Mouse (Mus musculus) small intestine, adult 2 months (tissue): ENCODE measurements at regions not wholly inside any gene's neighbourhood (a gene's known extent, or its start where the extent isn't known, plus 50 kb on each side); places are given as distances from the start of the nearest gene placed in this dataset.

Experiments used
- H3K27ac ChIP-seq: fragments of 200-500 bp; 2 replicates; pipeline ENCODE4 v1.5.1; 2012; ENCODE audit warnings: low read depth, low read length, control low read depth, inconsistent platforms; ENCODE audit not compliant: insufficient read depth
- H3K27me3 ChIP-seq: fragments of 200-500 bp; 2 replicates; pipeline ENCODE4 v1.6.1; 2012; ENCODE audit warnings: mild to moderate bottlenecking, moderate library complexity, low read length, inconsistent platforms; ENCODE audit not compliant: control insufficient read depth, insufficient read depth
- H3K36me3 ChIP-seq: fragments of 200-500 bp; 2 replicates; pipeline ENCODE4 v1.6.1; 2012; ENCODE audit warnings: mild to moderate bottlenecking, low read length, control low read depth, inconsistent platforms; ENCODE audit not compliant: control insufficient read depth, insufficient read depth
- H3K4me1 ChIP-seq: fragments of 200-500 bp; 2 replicates; pipeline ENCODE4 v1.6.1; 2012; ENCODE audit warnings: low read length, inconsistent platforms, mixed read lengths; ENCODE audit not compliant: control insufficient read depth, insufficient read depth, insufficient read length
- H3K4me3 ChIP-seq: fragments of 200-500 bp; 2 replicates; pipeline ENCODE4 v1.5.1; 2012; ENCODE audit warnings: low read depth, mild to moderate bottlenecking, control low read depth, inconsistent platforms, low read length, moderate library complexity
- CTCF ChIP-seq: fragments of 200-500 bp; IDR thresholded peaks from 2 replicates; pipeline ENCODE4 v1.5.1; 2012; ENCODE audit warnings: low read depth, mild to moderate bottlenecking, control low read depth, inconsistent platforms, low read length, moderate library complexity, mixed read lengths; ENCODE audit not compliant: insufficient replicate concordance, insufficient read length; ENCODE audit errors: extremely low read depth
- POLR2A ChIP-seq: fragments of 200-500 bp; IDR thresholded peaks from 2 replicates; pipeline ENCODE4 v1.6.1; 2012; ENCODE audit warnings: low read depth, mild to moderate bottlenecking, control low read depth, inconsistent platforms, low read length, moderate library complexity
- WGBS: fragments of 180-500 bp; shearing (Covaris S2); methylation state at CpG from one replicate; pipeline ENCODE4 v1.1.7; 2018; 5-methylcytosine and 5-hydroxymethylcytosine counted together

DNA sequence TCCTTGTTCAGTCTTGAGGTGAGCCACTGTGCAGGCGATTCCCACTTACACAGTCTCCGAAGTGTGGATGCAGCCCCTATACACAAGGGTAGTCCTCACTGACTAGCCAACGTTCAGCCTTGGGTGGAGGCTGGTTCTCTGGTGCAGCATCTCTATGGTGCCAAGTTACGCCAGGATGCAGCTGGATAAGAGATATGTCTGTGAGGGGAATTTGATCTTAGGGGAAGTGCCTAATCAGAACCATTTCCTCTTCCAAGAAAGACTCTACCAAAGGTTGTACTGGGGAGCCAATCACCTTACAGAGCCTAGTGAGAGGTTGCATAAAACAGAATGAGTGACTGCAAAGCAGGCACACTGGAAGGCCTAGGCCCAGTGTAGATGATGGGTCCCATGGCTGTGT lies 71.0 kb upstream of the Kcnk2 start:
- H3K36me3 ChIP-seq: no peaks in the 10 kb centered on the region
- H3K27me3 ChIP-seq: no peaks in the 10 kb centered on the region
- TF ChIP-seq POLR2A: no peak
- TF ChIP-seq CTCF: no peak
- no peak overlapping the region for H3K27ac ChIP-seq
- no peaks in the 10 kb centered on the region for H3K4me1 ChIP-seq
- no peak overlapping the region for H3K4me3 ChIP-seq
- WGBS: 85% methylated on average over 4 of the region's 4 CpGs

DNA sequence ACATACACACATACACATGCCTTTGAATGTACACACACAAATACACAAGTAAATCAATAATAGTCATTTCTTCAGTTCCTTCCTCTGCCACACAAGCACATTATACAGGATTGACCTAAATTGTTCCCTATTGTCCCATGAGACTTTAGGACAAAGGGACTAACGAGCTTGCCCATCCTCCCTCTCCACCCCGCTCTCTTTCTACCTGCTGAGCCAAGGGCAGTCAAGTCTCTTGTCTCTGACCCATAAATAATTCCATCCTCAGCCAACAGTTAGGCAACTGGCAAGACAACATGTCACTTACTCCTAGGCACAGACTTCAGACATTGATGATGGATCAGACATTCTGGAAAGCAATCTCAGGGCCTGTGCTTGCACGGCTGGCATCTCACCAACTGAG lies 56.3 kb upstream of the Kcnk2 start:
- no peaks in the 10 kb centered on the region for H3K4me1 ChIP-seq
- no peak for TF ChIP-seq POLR2A
- no peak for TF ChIP-seq CTCF
- no peaks in the 10 kb centered on the region for H3K36me3 ChIP-seq
- H3K27ac ChIP-seq: no peak overlapping the region
- H3K4me3 ChIP-seq: no peak overlapping the region
- 86% methylated on average over 3 of the region's 3 CpGs for WGBS
- H3K27me3 ChIP-seq: no peaks in the 10 kb centered on the region
